Mouse (Mus musculus): ENCODE measurements around the gene Tbca.

DNA sequence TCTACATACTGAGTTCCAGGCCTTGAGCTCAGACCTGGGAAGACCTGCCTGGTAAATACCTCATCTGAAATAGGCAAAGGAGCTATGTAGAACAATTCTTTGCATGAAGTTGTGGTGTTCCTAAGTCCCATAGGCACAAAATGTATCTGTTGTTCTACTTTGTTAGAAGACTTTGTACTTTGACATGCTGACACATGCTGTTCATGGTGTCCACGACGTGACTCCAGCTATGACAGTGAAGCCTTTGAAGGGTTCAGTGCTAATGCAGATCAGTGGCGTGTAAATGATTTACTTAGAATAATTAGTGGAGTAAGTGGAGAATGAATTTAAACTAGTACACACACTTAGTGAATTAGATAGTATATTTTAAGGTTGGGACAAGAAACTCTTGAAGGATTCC lies 31.8 kb downstream of the Tbca start:
- TF ChIP-seq CTCF (IDR thresholded peaks at IDR 0.05; ENCODE audit: low read depth, low read length): no peak
- TF ChIP-seq POLR2A (IDR thresholded peaks at IDR 0.05; ENCODE audit: borderline replicate concordance, low read depth, low read length): no peak

Measured in bone marrow macrophage, adult 2 months (primary cell).